Mouse (Mus musculus) gastrocnemius, adult 2 months (tissue): ENCODE results near the gene Asb13. TPM values are rescaled to one million over a fixed set of nuclear protein-coding genes. Genes with fewer than 3 reads are reported as not detected.
A peak's percentile ranks its signal among the peaks of the same experiment; 100 is the strongest.

Source experiments
- DNase-seq: peaks from one replicate; pipeline ENCODE4 v3.0.0; 2022
- H3K27ac ChIP-seq: fragments of 200-600 bp; 2 replicates; pipeline ENCODE4 v1.8.1; 2022; ENCODE audit warnings: mild to moderate bottlenecking
- H3K4me3 ChIP-seq: fragments of 200-600 bp; 2 replicates; pipeline ENCODE4 v1.8.1; 2022; ENCODE audit warnings: mild to moderate bottlenecking, moderate library complexity
- CTCF ChIP-seq: fragments of 200-600 bp; IDR thresholded peaks from 2 replicates; pipeline ENCODE4 v1.8.1; 2022; ENCODE audit warnings: antibody characterized with exemption, mild to moderate bottlenecking, moderate library complexity
- intact Hi-C: fragments of 180-260 bp; cut with DNase I; formaldehyde crosslinking; loops from one replicate; pipeline ENCODE4 v1.15.1; 2025
- long read RNA-seq, 2 experiments: library from polyadenylated mRNA; stranded (forward); transcript quantifications; one replicate each; pipeline ENCODE4 v2.0.0; 2021
- total RNA-seq, 2 experiments: library from RNA; stranded (reverse); gene quantifications; 2 replicates each; pipeline ENCODE4 v1.2.3; 2021

The Asb13 gene
- 10 to 100 TPM; 11.6 to 12.2 TPM for total RNA-seq
- long read RNA-seq, experiment 1, full-length matches to known transcripts: 53 of 58 reads
- long read RNA-seq, experiment 1, partial matches to known transcripts: 0 of 58 reads
- long read RNA-seq, experiment 1, other reads (novel, unspliced or antisense): 5 of 58 reads
- long read RNA-seq, experiment 2, full-length matches to known transcripts: 37 of 39 reads
- long read RNA-seq, experiment 2, partial matches to known transcripts: 0 of 39 reads
- long read RNA-seq, experiment 2, other reads (novel, unspliced or antisense): 2 of 39 reads

DNA sequence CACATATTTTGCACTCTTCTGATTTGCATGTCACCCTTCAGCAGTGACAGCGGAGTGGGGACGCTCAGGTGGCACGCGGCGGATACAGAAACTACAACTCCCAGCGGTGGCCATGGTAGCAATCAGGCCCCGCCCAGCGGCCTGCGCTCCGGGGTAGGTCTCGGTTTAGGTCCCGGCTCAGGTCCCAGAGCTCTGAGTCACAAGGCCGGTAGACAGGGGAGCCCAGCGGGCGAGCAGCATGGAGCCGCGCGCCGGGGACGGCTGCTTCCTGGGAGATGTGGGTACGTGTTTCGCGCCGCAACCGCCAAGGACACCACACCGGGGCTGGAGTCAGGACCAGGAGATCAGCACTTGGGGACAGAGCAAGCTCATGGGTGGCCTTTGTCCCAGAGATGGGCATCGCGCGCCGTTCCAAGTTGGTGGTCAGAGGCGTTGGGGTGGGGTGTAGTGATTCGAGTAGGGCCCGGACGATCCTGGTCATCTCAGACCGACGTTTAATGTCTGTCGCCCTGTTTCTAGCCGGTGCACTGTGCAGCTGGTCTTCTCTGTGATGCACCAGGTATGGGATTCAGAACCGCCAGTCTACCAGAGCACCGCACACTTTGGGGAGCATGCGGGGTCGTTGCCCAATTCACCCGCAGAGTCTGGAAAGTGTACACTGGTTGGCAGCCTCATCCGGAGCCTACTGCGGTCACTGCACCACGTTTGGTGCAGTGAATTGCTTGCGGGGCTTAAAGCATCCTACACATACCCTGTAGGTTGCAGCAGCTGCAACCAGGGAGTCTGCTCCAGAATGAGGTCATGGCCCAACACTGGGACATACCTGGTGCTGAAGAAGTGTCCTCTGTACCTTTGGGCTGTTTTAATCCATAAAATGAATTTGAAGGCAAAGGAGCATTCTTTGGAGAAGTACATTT, at the start of gene Asb13:
Gene Asb13, plus strand, starts transcription at position 138 of the 917 bp plus-strand sequence.
- Histone ChIP-seq H3K4me3 (peak within 1 kb of the TSS; percentile 96), H3K27ac (peak within 1 kb of the TSS; percentile 91)
- intact Hi-C loops: no loop called here
- peak; percentile 93 for DNase-seq
- TF ChIP-seq CTCF: peak; percentile 5; the same call in 1 of the 2 replicates

DNA sequence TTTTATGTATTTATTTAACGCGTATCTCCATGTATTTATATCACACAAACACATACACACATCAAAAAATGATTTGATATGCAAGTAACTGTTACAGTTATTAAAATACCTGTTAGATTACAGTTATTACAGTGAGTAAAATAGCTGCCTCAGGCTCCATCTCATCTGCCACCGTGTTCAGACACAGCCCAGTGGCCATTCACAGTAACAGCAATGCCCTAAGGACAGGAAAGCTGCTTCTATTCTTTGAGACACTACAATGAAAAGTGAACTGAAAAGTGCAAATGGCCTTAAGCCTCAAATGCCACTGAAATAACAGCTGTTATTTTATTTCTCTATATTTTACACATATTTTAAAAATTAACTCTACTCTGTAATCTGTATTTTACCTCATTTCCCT, 43.0 kb upstream of the Asb13 start:
- intact Hi-C loops: no loop called here
- TF ChIP-seq CTCF: peak; percentile 29
- no peak overlapping the region for H3K27ac ChIP-seq
- DNase-seq: no peak
- H3K4me3 ChIP-seq: no peak overlapping the region

DNA sequence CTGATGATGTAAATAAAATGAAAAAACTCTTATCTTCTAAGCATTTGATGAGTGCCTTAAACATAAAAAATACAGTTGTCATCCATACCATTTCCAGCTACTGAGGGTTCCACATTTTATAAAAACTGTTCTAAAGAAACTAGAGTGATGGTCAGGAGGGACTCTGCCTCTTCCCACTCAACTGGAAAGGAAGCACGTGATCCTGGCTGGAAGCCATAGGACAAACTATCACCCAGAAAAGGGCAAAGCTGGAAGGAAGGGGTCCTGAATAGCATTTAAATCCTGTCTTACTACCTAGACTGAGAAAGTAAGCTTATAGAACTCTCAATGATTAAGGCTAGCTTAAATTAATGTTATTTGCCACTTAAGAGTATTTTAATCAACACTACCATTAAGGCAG, 39.5 kb upstream of the Asb13 start:
- no peak overlapping the region for H3K27ac ChIP-seq
- H3K4me3 ChIP-seq: no peak overlapping the region
- intact Hi-C loops: no loop called here
- no peak for TF ChIP-seq CTCF
- no peak for DNase-seq

DNA sequence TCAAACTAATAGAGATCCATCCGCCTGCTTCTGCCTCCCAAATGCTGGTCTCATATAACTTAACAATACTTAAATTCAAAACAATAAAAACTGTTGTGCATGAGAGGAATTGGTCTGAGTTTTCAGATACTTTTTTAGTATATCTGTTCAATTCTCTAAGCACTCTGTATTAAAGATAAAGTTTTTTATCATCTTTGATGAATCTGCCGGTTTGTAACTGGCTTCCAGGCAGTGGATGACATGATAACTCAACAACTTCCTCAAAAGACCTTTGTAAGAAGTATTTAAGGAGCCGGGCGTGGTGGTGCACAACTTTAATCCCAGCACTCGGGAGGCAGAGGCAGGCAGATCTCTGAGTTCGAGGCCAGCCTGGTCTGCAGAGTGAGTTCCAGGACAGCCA, 37.6 kb upstream of the Asb13 start:
- no peak for DNase-seq
- no peak overlapping the region for H3K4me3 ChIP-seq
- no peak for TF ChIP-seq CTCF
- H3K27ac ChIP-seq: no peak overlapping the region
- intact Hi-C loops: no loop called here

DNA sequence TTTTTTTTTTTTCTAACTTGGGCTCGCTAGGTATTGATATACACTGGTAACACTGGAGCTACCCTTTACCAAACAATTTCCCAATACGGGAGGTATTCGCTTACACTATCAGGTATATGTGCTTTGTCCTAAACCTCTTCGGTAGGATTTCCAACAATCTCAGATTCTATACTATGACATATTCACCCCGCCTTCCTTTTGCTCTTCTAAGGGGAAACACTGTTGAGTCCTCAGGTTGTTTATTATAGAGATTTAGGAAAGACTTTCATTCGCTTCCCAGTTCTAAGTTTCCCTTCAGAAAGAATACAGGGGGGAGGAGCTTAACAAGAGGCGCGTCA, 24.1 kb upstream of the Asb13 start:
- DNase-seq: no peak
- intact Hi-C loops: loop anchor here (2.0 kb wide), 1 partner anchor 73 kb away; no protein-coding TSS in a partner anchor
- peak overlapping the region; percentile 94 for H3K27ac ChIP-seq
- TF ChIP-seq CTCF: no peak
- peak overlapping the region; percentile 93 for H3K4me3 ChIP-seq

DNA sequence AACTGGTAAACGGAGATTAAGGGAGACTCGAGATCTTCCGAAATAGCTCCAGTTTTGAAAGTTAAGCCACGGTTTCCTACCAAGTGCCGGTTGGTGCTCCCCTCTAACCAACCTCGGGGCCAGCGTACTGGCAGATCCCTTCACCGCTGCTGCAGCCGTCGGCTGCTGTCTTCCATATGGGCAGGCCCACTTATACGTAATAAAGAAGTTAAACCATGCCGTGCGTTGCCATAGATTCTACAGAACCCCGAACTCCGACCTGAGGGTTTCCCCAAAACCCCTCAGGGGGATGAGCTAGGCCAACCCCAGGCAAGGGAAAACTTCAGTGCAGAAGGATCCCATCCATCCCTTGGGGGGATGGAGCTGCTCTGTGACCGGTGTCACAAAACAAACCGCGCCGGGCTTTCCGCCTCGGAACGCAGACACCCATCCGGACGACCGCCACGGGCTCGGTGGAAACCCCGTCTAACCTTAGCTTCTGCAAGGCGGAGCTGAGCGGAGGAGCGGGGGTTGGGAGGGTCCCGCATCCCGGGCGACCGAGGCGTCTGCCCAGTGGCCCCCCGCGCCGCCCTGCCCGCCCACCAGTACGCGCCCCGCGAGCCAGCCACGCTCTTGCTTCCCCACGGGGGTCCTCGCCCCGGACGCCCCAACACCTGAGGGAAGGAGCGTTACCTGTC, 23.6 kb upstream of the Asb13 start:
- H3K4me3 ChIP-seq: peak overlapping the region; percentile 93
- intact Hi-C loops: loop anchor here (2.0 kb wide), 1 partner anchor 73 kb away; no protein-coding TSS in a partner anchor
- H3K27ac ChIP-seq: peak overlapping the region; percentile 94
- DNase-seq: peak; percentile 54
- no peak for TF ChIP-seq CTCF

DNA sequence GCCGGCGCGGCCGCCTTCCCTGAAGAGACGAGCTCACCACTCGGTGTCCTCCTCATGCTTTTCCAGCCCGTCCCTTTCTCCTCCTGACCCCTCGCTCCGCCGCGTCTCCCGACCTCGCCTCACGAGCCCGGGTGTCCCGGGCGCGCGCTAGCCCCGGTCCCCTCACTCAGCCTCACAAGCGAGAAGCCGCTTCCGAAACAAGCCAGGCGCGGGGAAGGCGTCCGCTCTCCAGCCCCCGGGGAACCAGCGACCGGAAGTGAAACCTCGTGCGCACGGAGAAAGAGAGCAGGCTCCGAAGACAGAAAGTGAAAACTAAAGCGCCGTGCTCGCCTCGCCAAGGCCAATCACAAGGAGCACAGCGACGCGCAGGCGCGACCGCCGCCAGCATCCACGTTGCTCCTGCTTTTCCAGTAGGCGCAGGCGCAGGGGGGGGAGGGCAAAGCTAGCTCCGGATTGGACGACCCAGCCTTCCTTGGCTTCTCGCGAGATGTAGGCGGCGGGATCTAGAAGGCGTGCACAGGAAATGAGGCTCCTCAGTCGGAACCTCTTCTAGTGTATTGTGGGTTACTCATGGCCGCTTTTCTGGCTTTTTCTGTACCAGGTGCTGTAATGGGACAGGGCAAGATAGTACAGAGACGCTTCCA, 22.9 kb upstream of the Asb13 start, which contains the start of gene Fam208b:
Gene Fam208b, minus strand, starts transcription at position 314 of the 644 bp plus-strand sequence.
- intact Hi-C loops: loop anchor here (2.0 kb wide), 1 partner anchor 74 kb away; no protein-coding TSS in a partner anchor
- peak; percentile 99 for DNase-seq
- Histone ChIP-seq H3K27ac (peak within 1 kb of the TSS; percentile 94), H3K4me3 (peak within 1 kb of the TSS; percentile 93)
- TF ChIP-seq CTCF: no peak

DNA sequence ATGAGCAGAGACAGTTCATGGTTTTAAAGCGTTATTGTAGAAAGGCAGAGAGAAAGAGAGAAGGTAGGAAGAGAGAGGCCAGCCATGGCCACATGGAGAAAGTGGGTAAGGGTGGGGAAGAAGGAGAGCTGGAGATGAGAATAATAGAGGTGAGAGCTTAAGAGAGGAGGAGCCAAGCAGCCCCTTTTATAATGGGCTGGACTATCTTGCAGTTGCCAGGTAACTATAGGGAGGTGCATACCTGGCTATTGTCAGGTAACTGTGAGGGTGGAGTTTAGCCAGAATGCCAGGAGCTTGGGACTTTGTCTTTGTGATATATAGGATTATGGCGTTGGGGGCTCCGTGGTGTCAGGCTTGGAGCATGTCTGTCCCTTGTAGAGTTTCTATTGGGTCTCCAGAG, 6.7 kb upstream of the Asb13 start:
- no peak overlapping the region for H3K4me3 ChIP-seq
- intact Hi-C loops: no loop called here
- no peak overlapping the region for H3K27ac ChIP-seq
- no peak for TF ChIP-seq CTCF
- DNase-seq: no peak

DNA sequence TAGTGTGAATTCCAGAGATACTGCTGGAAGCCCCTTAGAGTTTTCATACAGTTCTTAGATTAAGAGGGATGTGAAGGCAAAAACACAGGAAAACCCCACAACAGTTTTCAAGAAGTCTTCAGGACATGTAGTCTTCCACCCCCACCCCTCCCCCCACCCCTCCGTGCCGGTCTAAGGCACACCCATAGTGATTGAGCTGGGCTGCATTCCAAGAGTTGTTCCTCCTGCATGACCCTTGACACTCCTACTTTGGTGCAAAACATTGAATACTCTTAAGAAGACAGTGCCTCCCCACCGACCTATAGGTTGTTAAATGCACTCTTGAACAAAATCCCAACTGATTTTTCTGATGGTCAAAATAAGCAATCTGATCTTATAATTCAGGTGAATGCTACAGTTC, 5.7 kb upstream of the Asb13 start:
- no peak for TF ChIP-seq CTCF
- DNase-seq: no peak

DNA sequence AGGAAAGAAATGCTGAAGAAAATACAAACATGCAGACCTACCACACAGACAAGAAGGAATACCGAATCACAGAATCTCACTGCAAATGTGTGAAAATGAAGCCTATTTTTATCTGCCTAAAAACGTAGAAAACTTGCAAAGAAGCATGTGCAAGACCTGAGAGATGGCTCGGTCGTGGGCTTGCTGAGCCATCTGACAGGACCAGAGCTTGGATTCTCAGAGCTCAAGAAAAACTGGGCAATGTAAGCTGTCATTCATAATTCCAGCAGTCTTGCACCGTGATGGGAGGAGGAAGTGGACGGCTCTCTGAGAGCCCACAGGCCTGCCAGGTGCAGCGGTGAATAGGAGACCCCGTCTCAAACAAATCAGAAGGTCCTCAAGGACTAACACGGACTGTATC, 1.3 kb upstream of the Asb13 start:
- intact Hi-C loops: no loop called here
- Histone ChIP-seq H3K4me3 (no peak overlapping the region), H3K27ac (no peak overlapping the region)
- TF ChIP-seq CTCF: no peak
- no peak for DNase-seq

More for the DNA sequence above, 5.7 kb upstream of the Asb13 start:
- no peak overlapping the region for H3K4me3 ChIP-seq
- intact Hi-C loops: no loop called here
- H3K27ac ChIP-seq: no peak overlapping the region

DNA sequence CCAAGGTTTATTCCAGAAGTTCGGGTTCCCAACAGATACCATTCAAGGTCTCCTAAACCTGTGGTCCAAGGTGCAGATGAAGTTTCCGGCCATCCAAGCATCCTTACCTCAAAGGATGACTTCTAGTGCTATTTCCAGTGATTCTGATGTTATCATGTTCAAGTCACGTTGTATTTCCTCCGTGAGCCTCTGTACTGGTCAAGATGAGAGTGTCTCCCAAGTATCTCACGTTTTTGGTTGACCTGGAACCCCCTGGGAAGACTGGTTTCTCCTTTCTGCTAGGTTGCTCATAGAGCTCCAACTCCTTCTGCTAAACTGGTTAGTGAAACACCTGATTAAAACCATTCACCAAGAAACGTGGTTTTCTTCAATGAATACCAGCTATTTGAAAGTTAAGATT, 701 bp upstream of the Asb13 start:
- DNase-seq: no peak
- intact Hi-C loops: no loop called here

DNA sequence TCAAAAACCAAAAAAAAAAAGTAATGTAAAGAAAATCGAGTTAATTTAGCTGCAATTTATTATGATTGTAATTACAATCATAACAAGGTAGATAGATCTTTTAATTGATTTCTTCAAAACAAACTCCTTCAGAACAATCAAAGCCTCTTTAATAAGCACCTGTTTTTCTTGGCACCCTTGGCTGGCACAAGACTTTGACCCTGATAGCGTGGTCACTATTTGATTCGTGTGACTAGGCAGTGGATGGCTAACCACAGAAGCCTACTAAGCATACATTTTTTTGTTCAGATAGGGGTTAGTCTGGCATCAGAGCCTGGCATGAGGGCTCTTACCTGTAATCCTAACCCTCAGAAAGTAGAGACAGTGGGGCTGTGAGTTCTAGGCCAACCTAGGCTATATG, 1.2 kb downstream of the Asb13 start:
- Histone ChIP-seq H3K27ac (no peak overlapping the region), H3K4me3 (no peak overlapping the region)
- no peak for TF ChIP-seq CTCF
- DNase-seq: no peak
- intact Hi-C loops: no loop called here

More for the DNA sequence above, 701 bp upstream of the Asb13 start:
- no peak overlapping the region for H3K27ac ChIP-seq
- TF ChIP-seq CTCF: no peak
- no peak overlapping the region; the same call in 1 of the 2 replicates for H3K4me3 ChIP-seq
